Mouse (Mus musculus) erythroblast, embryonic 14.5 days (primary cell): Measurements from ENCODE around the gene Rcan1.

Experiments
- GATA1 ChIP-seq: IDR thresholded peaks from 2 replicates; pipeline ENCODE4 v1.6.1; 2012; ENCODE audit warnings: low read length, inconsistent platforms, mixed read lengths
- TAL1 ChIP-seq: IDR thresholded peaks from 3 replicates; pipeline ENCODE4 v1.6.1; 2012; ENCODE audit warnings: low read length, inconsistent platforms, mixed read lengths

DNA sequence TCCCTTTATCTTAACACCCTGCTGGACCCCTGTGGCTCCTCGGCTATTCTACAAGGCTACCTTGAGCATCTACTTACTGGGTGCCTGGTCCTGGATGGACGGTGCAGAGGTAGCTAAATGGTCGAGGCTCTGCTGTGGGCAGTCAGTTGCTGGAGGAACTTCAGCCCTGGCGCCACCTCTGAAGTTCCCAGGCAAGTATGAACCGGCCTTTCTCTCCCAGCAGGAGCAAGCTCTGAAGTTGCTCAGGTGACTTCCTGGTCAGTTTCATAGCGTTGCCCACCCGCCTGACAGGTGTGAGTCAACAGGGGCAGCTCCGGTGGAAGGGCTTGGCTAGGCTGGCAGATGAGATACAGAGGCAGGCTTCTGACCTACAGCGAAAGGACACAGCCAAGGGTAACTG, 111.4 kb downstream of the Rcan1 start, which contains the start of gene Kcne1:
- no peak for TF ChIP-seq GATA1
- no peak for TF ChIP-seq TAL1
